Mouse (Mus musculus) CH12.LX (cell line): ENCODE results near the gene Eefsec.

Source experiments
- CHD1 ChIP-seq: IDR thresholded peaks from 2 replicates; pipeline ENCODE4 v1.6.1; 2012; ENCODE audit warnings: low read depth, low read length, improper control_type of control experiment, inconsistent platforms
- CTCF ChIP-seq, 2 experiments: IDR thresholded peaks in 1 of 2; conservative IDR thresholded peaks in 1 of 2; 2 replicates each; pipeline ENCODE4 v1.5.1; 2011 to 2012; ENCODE audit warnings: low read depth in 2 of 2, low read length in 2 of 2, improper control_type of control experiment in 1 of 2, inconsistent platforms in 1 of 2, mild to moderate bottlenecking in 1 of 2, moderate library complexity in 1 of 2
- ELF1 ChIP-seq: IDR thresholded peaks from 2 replicates; pipeline ENCODE4 v1.6.1; 2014; ENCODE audit warnings: low read depth, mild to moderate bottlenecking, inconsistent platforms, low read length, improper control_type of control experiment
- JUND ChIP-seq: conservative IDR thresholded peaks from 2 replicates; pipeline ENCODE4 v1.6.1; 2011; ENCODE audit warnings: low read depth, low read length, improper control_type of control experiment
- KAT2A ChIP-seq: IDR thresholded peaks from 2 replicates; pipeline ENCODE4 v1.6.1; 2012; ENCODE audit warnings: low read length, improper control_type of control experiment, inconsistent platforms; ENCODE audit not compliant: insufficient replicate concordance
- MAFK ChIP-seq: IDR thresholded peaks from 2 replicates; pipeline ENCODE4 v1.6.1; 2011; ENCODE audit warnings: low read length, improper control_type of control experiment; ENCODE audit not compliant: insufficient replicate concordance
- MXI1 ChIP-seq: IDR thresholded peaks from 2 replicates; pipeline ENCODE4 v1.6.1; 2011; ENCODE audit warnings: mild to moderate bottlenecking, low read depth, low read length, improper control_type of control experiment
- POLR2A ChIP-seq: IDR thresholded peaks from 2 replicates; pipeline ENCODE4 v1.6.1; 2011; ENCODE audit warnings: low read depth, mild to moderate bottlenecking, improper control_type of control experiment, low read length
- RCOR1 ChIP-seq: conservative IDR thresholded peaks from 2 replicates; pipeline ENCODE4 v1.6.1; 2012; ENCODE audit warnings: low read depth, mild to moderate bottlenecking, inconsistent platforms, low read length, improper control_type of control experiment
- SIN3A ChIP-seq: IDR thresholded peaks from 2 replicates; pipeline ENCODE4 v1.6.1; 2012; ENCODE audit warnings: low read length, improper control_type of control experiment, inconsistent platforms

GRCm38 (mm10) chr6:88277242-88277641, 169.1 kb downstream of the Eefsec start:
- TF ChIP-seq JUND = no peak
- TF ChIP-seq MXI1 = no peak
- TF ChIP-seq CTCF (conservative IDR thresholded peaks at IDR 0.05 in 1 of 2, IDR thresholded peaks at IDR 0.05 in 1 of 2; ENCODE audit: low read depth in 2 of 2, low read length in 2 of 2) = no peak
- TF ChIP-seq POLR2A = no peak
- TF ChIP-seq KAT2A = no peak
- no peak for TF ChIP-seq SIN3A
- no peak for TF ChIP-seq ELF1
- TF ChIP-seq RCOR1 = no peak
- TF ChIP-seq MAFK = no peak
- TF ChIP-seq CHD1 = no peak
